Mouse (Mus musculus) stomach, embryonic 16.5 days (tissue): ENCODE data around the gene Eif6. TPM values are rescaled to one million over a fixed set of nuclear protein-coding genes. Genes with fewer than 3 reads are reported as not detected.

Source experiments
- ATAC-seq: fragments of 200-750 bp; cut with Nextera tagmentation; 2 replicates; pipeline ENCODE4 v1.8.0; 2017; ENCODE audit warnings: moderate number of reproducible peaks, moderate TSS enrichment; ENCODE audit not compliant: insufficient read depth, low FRiP score
- H3K27ac ChIP-seq: fragments of 300-500 bp; sonication (generic); 2 replicates; pipeline ENCODE4 v1.5.1; 2014; ENCODE audit warnings: low read length
- H3K27me3 ChIP-seq: fragments of 300-500 bp; sonication (generic); 2 replicates; pipeline ENCODE4 v1.6.1; 2014; ENCODE audit warnings: low read length, control low read depth, mixed read lengths; ENCODE audit not compliant: control insufficient read depth, insufficient read depth
- H3K36me3 ChIP-seq: fragments of 300-500 bp; sonication (generic); 2 replicates; pipeline ENCODE4 v1.6.1; 2014; ENCODE audit warnings: low read length; ENCODE audit not compliant: control insufficient read depth, insufficient read depth
- H3K4me1 ChIP-seq: fragments of 300-500 bp; sonication (generic); 2 replicates; pipeline ENCODE4 v1.6.1; 2014; ENCODE audit warnings: low read length, control low read depth, mixed read lengths; ENCODE audit not compliant: control insufficient read depth, insufficient read depth
- H3K4me2 ChIP-seq: fragments of 300-500 bp; sonication (generic); 2 replicates; pipeline ENCODE4 v1.6.1; 2014; ENCODE audit warnings: low read depth, low read length, mixed read lengths
- H3K4me3 ChIP-seq: fragments of 300-500 bp; sonication (generic); replicated peaks from 2 replicates; pipeline ENCODE4 v1.5.1; 2014; ENCODE audit warnings: mild to moderate bottlenecking, low read length
- H3K9ac ChIP-seq: fragments of 300-500 bp; sonication (generic); 2 replicates; pipeline ENCODE4 v1.6.1; 2014; ENCODE audit warnings: low read length
- H3K9me3 ChIP-seq: fragments of 300-500 bp; sonication (generic); replicated peaks from 2 replicates; pipeline ENCODE4 v1.6.1; 2016; ENCODE audit warnings: low read length, control low read depth; ENCODE audit not compliant: control insufficient read depth
- WGBS: fragments of 180-500 bp; shearing (Covaris S2); extraction: QIAGEN DNeasy Blood & Tissue Kit; methylation state at CpG from one replicate; pipeline ENCODE4 v1.1.7; 2014; 5-methylcytosine and 5-hydroxymethylcytosine counted together
- polyA plus RNA-seq: library from polyadenylated mRNA; unstranded; fragments of >200 nt; fragmentation: Nextera tagmentation; extraction: Ambion mirVana; gene quantifications from 2 replicates; pipeline ENCODE4 v1.2.1, GENCODE M21; 2015

The Eif6 gene
- polyA plus RNA-seq, 1 experiment from 2014 or later, result 221 TPM

- peak; percentile 56; the same call in 1 of the 2 replicates for ATAC-seq
- Histone ChIP-seq H3K9me3 (no peaks in the 10 kb centered on the region), H3K27ac (no peak overlapping the region), H3K9ac (no peak overlapping the region), H3K4me3 (no peak overlapping the region), H3K36me3 (no peaks in the 10 kb centered on the region), H3K4me1 (peaks cover 5% of the 10 kb centered on the region; the same call in 1 of the 2 replicates), H3K4me2 (no peak overlapping the region), H3K27me3 (no peaks in the 10 kb centered on the region)
- 41% methylated on average over 6 of the region's 6 CpGs for WGBS
Measured at GRCm38 (mm10) chr2:155805231-155805924, 21.3 kb downstream of the Eif6 start.

DNA sequence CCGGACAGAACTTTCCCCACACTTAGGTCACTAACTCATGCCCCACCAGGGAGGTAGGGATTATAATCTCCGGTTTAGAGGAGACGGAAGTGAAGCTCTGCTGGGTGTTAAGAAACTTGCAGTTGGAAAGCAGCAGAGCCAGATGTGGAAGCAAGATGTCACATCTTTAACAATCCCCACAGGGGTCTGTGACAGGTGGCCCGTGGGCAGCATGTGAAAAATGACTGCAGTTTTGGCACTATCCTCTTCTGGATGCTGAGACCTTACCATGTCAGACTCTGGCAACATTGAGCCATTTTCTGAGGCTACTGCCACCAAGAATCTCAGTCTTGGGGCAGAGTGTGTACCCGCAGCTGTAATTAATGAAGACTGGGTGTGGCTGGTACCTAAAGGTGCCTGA is 22.7 kb downstream of the Eif6 start:
- no peak overlapping the region for H3K4me3 ChIP-seq
- H3K9me3 ChIP-seq, result no peaks in the 10 kb centered on the region
- H3K27me3 ChIP-seq, result no peaks in the 10 kb centered on the region
- no peak for ATAC-seq
- H3K4me2 ChIP-seq, result no peak overlapping the region
- no peak overlapping the region for H3K27ac ChIP-seq
- no peaks in the 10 kb centered on the region for H3K36me3 ChIP-seq
- WGBS, result 70% methylated on average over 5 of the region's 5 CpGs
- no peak overlapping the region for H3K9ac ChIP-seq
- H3K4me1 ChIP-seq, result peaks cover 5% of the 10 kb centered on the region; the same call in 1 of the 2 replicates

DNA sequence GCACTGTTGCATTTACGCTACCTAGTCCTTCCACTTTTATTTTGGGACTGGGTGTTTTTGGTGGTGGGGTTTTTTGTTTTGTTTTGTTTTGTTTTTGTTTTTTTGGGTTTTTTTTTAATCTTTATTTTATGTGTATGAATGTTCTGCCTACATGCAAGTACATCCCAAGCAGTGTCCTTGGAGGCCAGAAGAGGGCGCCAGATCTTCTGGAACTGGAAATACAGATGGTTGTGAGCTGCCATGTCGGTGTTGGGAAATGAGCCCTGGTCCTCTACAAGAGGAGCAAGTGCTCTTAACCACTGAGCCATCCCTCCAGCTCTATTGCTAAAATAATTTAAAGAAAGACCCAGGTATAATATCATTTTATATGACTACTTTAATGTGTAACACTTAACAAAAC is 24.0 kb downstream of the Eif6 start:
- no peak overlapping the region for H3K9ac ChIP-seq
- no peak overlapping the region for H3K4me2 ChIP-seq
- WGBS, result 58% methylated on average over 3 of the region's 3 CpGs
- H3K9me3 ChIP-seq, result no peaks in the 10 kb centered on the region
- H3K4me1 ChIP-seq, result peaks cover 5% of the 10 kb centered on the region; the same call in 1 of the 2 replicates
- H3K36me3 ChIP-seq, result no peaks in the 10 kb centered on the region
- H3K27ac ChIP-seq, result no peak overlapping the region
- no peak overlapping the region for H3K4me3 ChIP-seq
- ATAC-seq, result no peak
- H3K27me3 ChIP-seq, result no peaks in the 10 kb centered on the region

- 60% methylated on average over 3 of the region's 3 CpGs for WGBS
- ATAC-seq, result no peak
Measured at GRCm38 (mm10) chr2:155798613-155799012, 28.1 kb downstream of the Eif6 start.

DNA sequence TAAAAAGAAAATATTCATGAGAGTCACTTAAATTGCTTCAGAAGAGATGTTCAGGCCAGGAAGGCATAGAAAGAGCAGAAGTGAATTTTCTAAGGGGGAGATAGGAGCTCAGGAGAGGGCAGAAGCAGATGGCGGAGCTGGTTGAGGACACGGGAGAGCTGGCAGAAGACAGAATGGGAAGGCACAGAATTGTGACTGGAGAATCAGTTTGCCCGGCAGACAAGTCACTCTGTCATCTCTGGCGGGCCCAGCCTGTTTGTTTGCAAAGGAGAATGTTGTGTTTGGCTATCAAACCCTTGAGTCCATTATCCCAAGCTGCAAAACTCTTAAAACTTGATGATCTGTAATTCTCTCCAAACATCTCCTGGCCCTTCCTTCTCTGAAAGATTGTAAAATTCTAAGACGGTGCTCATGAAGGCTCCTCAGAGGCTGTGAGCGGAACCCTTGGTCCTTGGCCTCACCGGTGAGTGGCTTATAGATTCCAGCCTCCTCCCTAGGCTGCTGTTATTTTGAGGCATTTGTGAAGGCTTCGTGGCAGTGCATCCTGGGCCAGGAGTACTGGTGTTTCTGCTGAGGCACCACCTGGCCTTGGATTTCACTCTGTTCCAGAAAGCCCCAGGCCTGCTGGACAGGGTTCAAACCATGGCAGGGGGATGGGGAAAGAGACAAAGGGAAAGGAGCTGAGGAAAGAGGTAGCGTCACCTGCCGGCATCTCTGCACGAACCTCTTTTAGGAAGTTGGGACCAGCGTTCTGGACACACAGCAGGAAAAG is 31.9 kb downstream of the Eif6 start:
- WGBS, result 80% methylated on average over 12 of the region's 12 CpGs
- Histone ChIP-seq H3K27me3 (no peaks in the 10 kb centered on the region), H3K4me2 (no peak overlapping the region), H3K4me1 (no peaks in the 10 kb centered on the region), H3K4me3 (no peak overlapping the region), H3K36me3 (no peaks in the 10 kb centered on the region), H3K9ac (no peak overlapping the region), H3K27ac (no peak overlapping the region), H3K9me3 (no peaks in the 10 kb centered on the region)
- ATAC-seq, result no peak

More at GRCm38 (mm10) chr2:155798613-155799012, 28.1 kb downstream of the Eif6 start:
- no peaks in the 10 kb centered on the region for H3K9me3 ChIP-seq
- H3K27me3 ChIP-seq, result no peaks in the 10 kb centered on the region
- H3K9ac ChIP-seq, result no peak overlapping the region
- no peak overlapping the region for H3K4me2 ChIP-seq
- H3K36me3 ChIP-seq, result no peaks in the 10 kb centered on the region
- H3K27ac ChIP-seq, result no peak overlapping the region
- H3K4me1 ChIP-seq, result no peaks in the 10 kb centered on the region
- no peak overlapping the region for H3K4me3 ChIP-seq

DNA sequence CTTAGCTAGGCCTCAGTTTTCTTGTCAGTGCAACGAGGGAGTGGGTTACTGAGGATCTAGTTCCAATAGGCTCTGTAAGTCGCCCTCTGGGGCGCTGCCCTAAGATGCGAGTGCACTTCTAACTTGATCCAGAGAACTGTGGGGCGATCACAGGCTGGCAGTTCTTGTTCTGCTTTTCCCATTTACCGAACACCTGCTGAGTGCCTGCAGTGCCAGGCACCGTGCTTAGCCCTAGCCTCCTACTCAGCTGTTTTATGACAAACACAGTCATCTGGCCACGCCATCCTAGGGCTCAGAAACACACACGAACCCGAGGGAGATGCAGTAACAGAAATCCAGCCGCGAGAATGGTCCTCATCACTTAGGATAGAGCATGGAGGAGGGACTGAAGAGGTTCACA is 33.8 kb downstream of the Eif6 start:
- ATAC-seq, result no peak
- Histone ChIP-seq H3K36me3 (no peaks in the 10 kb centered on the region), H3K4me1 (no peaks in the 10 kb centered on the region), H3K9me3 (no peaks in the 10 kb centered on the region), H3K27ac (no peak overlapping the region), H3K27me3 (no peaks in the 10 kb centered on the region), H3K9ac (no peak overlapping the region), H3K4me2 (no peak overlapping the region), H3K4me3 (no peak overlapping the region)
- 34% methylated on average over 12 of the region's 12 CpGs for WGBS

- Histone ChIP-seq H3K4me1 (no peaks in the 10 kb centered on the region), H3K9ac (no peak overlapping the region), H3K4me2 (no peak overlapping the region), H3K4me3 (no peak overlapping the region), H3K9me3 (no peaks in the 10 kb centered on the region), H3K27me3 (no peaks in the 10 kb centered on the region), H3K36me3 (no peaks in the 10 kb centered on the region), H3K27ac (no peak overlapping the region)
- WGBS, result 56% methylated on average over 18 of the region's 18 CpGs
- ATAC-seq, result no peak
Measured at GRCm38 (mm10) chr2:155787949-155788931, 38.5 kb downstream of the Eif6 start.

DNA sequence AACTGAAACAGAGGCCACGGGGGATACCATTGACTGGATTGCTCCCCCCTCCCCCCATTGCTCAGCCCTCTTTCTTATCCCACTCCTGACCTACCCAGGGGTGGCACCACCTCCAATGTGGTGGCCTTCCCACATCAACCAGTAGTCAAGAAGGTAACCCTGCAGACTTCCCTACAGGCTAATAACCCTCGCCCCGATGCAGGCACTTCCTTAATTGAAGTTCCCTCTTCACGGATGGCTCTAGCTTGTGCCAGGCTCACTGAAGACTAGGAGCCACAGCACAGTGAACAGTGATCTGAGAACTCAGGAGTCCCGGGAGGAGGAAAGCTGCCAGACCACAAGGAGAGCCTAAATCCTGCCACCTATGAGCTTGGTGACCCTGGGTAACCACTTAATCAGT is 39.8 kb downstream of the Eif6 start:
- Histone ChIP-seq H3K4me1 (no peaks in the 10 kb centered on the region), H3K27ac (no peak overlapping the region), H3K4me3 (no peak overlapping the region), H3K9ac (no peak overlapping the region), H3K9me3 (no peaks in the 10 kb centered on the region), H3K4me2 (no peak overlapping the region), H3K36me3 (no peaks in the 10 kb centered on the region), H3K27me3 (no peaks in the 10 kb centered on the region)
- ATAC-seq, result no peak
- 69% methylated on average over 5 of the region's 5 CpGs for whole genome bisulfite sequencing
